Mouse (Mus musculus): Measurements from ENCODE around the gene Suox. TPM values are rescaled to one million over a fixed set of nuclear protein-coding genes. Genes with fewer than 3 reads are reported as not detected.
A peak's percentile ranks its signal among the peaks of the same experiment; 100 is the strongest.
"Not testable (repeated sequence)": the region's sequence is repeated elsewhere in the genome, so short reads cannot be mapped to it uniquely, and the experiment has no call there.

The Suox gene
- total and polyA plus RNA-seq, 2 experiments from 2014 or later: 10.3 to 15.5 TPM

DNA sequence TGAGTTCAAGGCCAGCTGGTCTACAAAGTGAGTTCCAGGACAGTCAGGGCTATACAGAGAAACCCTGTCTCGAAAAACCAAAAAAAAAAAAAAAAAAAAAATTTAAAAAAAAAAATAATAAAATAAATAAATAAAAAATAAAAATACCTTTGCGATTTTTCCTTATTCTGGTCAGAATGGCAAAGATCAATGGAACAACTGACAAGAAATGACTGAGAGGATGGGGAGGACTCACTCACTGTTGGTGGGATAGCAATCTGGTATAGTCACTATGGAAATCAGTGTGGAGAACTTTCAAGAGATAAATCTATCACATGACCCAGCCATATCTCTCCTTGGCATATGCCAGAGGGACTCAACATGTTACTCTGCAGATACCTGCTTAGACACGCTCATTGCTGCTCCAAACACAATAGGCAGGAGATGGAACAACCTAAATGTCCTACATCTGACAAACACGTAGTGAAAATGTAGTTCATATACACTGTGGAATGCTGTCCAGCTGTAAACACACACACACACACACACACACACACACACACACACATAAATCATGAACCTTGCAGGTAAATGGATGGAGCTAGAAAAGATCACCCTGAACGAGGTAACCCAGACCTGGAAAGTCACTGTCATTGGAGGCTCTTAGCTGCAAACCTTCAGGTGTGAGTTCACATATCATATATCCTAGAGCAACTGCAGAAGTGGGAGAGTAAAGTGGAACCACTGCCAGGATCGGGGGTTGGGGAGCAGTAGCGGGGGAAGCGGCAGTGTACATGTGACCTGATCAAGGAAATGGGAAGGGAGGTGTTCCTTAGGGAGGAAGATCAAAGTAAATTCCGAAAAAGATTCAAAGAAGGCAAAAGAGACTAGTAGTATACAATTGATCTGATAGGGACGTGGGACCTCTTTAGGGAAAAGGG lies 46.2 kb downstream of the Suox start:
- no peak for TF ChIP-seq CTCF (IDR thresholded peaks at IDR 0.05; ENCODE audit: low read depth)
- no peak for DNase-seq (ENCODE audit: low spot score)
- Histone ChIP-seq H3K4me3 (ENCODE audit: low read length) (no peak overlapping the region), H3K9me3 (ENCODE audit: low read length) (no peaks in the 10 kb centered on the region), H3K36me3 (ENCODE audit: insufficient read depth, low read length) (peaks cover 6% of the 10 kb centered on the region), H3K27me3 (ENCODE audit: insufficient read depth, low read length) (no peaks in the 10 kb centered on the region), H3K4me1 (ENCODE audit: insufficient read depth, low read length) (no peaks in the 10 kb centered on the region), H3K4me2 (ENCODE audit: low read depth, low read length) (no peak overlapping the region), H3K9ac (replicated peaks; ENCODE audit: low read length) (no peak overlapping the region), H3K27ac (peak overlapping the region; percentile 83; the same call in 1 of the 2 replicates)
- 87% methylated on average over 10 of the region's 10 CpGs for WGBS
- ATAC-seq: no peak

DNA sequence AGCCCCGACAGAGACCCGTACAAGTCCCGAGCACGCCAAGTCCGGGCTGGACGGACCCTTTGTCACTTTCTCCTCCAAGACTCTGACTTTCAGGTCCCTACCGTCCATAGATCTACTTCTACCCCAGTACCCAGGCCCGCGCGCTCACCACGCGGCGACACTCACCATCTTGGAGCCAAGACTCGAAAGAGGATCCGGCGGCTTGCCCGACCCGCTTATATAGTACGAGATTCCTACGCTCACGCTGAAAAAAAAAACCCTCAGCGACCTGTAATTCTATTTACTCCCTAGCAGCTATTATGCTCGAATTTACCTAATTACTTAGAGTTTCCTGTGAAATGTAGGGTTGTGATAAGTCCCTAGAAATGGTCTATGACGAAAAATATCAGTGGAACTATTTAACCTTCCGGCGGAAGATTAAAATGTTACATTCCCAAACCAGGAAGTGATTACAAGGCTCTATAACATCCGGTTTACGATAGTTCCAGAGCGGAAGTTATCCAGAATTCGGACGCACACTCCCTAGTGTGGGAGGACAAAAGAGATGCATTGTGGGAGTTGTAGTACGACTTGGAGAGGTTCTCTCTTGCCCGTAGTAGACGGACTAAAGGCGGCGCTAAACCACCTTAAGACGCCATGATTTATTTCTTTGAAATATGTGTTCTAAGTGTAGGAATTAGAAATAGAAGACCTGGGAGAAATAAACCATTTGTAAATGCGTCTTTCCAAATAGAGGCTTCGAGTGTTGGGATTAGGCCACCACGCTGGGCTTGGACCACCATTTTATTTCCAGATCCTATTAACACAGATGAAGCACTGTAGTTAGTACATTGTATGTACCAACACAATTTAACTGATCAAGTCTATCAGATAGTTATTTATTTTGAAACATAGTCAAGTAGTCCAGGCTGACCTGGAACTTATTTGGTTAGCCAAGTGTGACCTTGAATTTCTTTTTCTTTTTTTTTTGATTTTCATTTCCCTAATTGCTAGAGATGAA lies 47.3 kb downstream of the Suox start, which contains the start of gene Rps26:
TSS of gene Rps26 (minus strand) at position 437 of the 1,000 bp plus-strand sequence.
- H3K36me3 ChIP-seq (ENCODE audit: insufficient read depth, low read length): peaks cover 6% of the 10 kb centered on the region
- H3K4me1 ChIP-seq (ENCODE audit: insufficient read depth, low read length): no peaks in the 10 kb centered on the region
- DNase-seq (ENCODE audit: low spot score): peak; percentile 99
- peak; percentile 62 for TF ChIP-seq CTCF (IDR thresholded peaks at IDR 0.05; ENCODE audit: low read depth)
- H3K4me3 ChIP-seq (ENCODE audit: low read length): peak within 1 kb of the TSS; percentile 55
- 1% methylated on average over 40 of the region's 40 CpGs for WGBS
- peak within 1 kb of the TSS; percentile 76 for H3K9ac ChIP-seq (replicated peaks; ENCODE audit: low read length)
- H3K27ac ChIP-seq: peak within 1 kb of the TSS; percentile 83
- peak within 1 kb of the TSS; percentile 86 for H3K4me2 ChIP-seq (ENCODE audit: low read depth, low read length)
- H3K27me3 ChIP-seq (ENCODE audit: insufficient read depth, low read length): no peaks in the 10 kb centered on the region
- H3K9me3 ChIP-seq (ENCODE audit: low read length): no peaks in the 10 kb centered on the region
- ATAC-seq: peak; percentile 98

DNA sequence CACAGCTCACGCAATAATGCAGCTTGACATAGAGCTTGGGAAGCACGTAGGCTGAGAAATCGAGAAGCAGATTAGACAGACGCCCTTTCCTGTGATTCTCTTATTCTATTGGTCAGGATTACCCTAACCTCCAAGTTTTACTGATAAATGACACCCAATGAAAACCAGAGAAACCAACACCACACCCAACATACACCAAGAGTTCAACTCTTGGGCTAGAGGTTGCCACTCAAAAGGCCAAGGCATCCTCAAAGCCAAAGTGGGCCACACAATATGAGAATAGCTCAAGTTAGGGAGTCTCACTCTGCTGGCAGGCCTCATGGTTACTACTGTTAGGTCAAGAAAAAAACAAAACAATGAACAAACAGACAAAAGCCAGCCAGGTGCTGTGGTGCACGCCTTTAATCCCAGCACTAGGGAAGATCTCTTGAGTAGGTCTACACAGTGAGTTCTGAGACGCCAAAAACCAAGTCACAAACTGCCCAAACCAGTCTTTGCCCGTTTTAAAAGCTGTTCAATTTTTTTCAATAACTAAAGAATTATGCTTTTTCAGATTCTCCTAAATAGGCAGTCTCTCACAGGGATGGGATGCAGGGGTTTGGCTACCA lies 48.5 kb downstream of the Suox start:
- no peak for TF ChIP-seq CTCF (IDR thresholded peaks at IDR 0.05; ENCODE audit: low read depth)
- H3K27ac ChIP-seq: peak overlapping the region; percentile 83; the same call in 1 of the 2 replicates
- H3K4me3 ChIP-seq (ENCODE audit: low read length): peak overlapping the region; percentile 55
- H3K4me2 ChIP-seq (ENCODE audit: low read depth, low read length): peak overlapping the region; percentile 86
- ATAC-seq (no peak), DNase-seq (ENCODE audit: low spot score) (no peak)
- 47% methylated on average over 7 of the region's 7 CpGs for WGBS
- peak overlapping the region; percentile 76 for H3K9ac ChIP-seq (replicated peaks; ENCODE audit: low read length)
- no peaks in the 10 kb centered on the region for H3K4me1 ChIP-seq (ENCODE audit: insufficient read depth, low read length)
- H3K36me3 ChIP-seq (ENCODE audit: insufficient read depth, low read length): peaks cover 6% of the 10 kb centered on the region
- no peaks in the 10 kb centered on the region for H3K27me3 ChIP-seq (ENCODE audit: insufficient read depth, low read length)
- no peaks in the 10 kb centered on the region for H3K9me3 ChIP-seq (ENCODE audit: low read length)

DNA sequence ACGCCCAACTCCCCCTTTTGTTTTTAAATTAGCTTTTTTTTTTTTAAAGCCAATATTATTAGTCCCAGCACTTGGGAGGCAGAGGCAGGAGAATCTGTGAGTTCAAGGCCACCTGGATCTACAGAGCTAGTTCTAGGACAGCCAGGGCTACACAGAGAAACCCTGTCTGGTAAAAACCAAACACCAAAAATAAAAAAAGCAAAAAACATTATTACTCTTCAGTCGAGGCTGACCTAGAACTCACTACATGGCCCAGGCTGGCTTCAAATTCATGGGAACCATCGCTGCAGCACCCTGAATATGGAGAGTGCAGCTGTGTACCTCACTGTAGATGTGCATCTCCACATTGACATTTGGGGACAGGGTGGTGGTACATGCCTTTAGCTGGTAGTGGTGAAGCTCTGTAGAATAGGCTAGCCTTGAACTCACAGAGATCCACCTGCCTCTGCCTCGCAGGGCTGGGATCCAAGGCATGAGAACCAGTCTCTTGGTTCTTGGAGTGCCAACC lies 50.7 kb downstream of the Suox start:
- not testable (repeated sequence) for ATAC-seq; H3K4me1 ChIP-seq (ENCODE audit: insufficient read depth, low read length); H3K27ac ChIP-seq; H3K4me3 ChIP-seq (ENCODE audit: low read length); H3K9ac ChIP-seq (replicated peaks; ENCODE audit: low read length); DNase-seq (ENCODE audit: low spot score); H3K27me3 ChIP-seq (ENCODE audit: insufficient read depth, low read length); H3K36me3 ChIP-seq (ENCODE audit: insufficient read depth, low read length); H3K9me3 ChIP-seq (ENCODE audit: low read length); H3K4me2 ChIP-seq (ENCODE audit: low read depth, low read length)
- WGBS: 86% methylated on average over 4 of the region's 4 CpGs

DNA sequence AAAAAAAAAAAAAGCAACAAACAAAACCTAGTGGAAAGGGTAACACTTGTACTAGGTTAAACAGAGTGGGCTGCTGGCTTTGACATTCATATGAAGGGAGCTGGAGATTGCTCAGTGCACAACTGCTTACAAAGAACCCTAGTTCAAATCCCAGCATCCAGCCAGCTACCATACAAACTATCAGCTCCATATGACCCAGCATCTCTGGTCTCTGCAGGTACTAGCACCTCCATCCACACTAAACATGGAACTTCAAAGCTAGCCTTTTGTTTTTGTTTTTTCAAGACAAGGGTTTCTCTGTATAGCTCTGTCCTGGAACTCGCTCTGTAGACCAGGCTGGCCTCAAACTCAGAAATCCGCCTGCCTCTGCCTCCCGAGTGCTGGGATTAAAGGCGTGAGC lies 51.2 kb downstream of the Suox start:
- 89% methylated on average over 4 of the region's 4 CpGs for WGBS
- TF ChIP-seq CTCF (IDR thresholded peaks at IDR 0.05; ENCODE audit: low read depth): no peak

DNA sequence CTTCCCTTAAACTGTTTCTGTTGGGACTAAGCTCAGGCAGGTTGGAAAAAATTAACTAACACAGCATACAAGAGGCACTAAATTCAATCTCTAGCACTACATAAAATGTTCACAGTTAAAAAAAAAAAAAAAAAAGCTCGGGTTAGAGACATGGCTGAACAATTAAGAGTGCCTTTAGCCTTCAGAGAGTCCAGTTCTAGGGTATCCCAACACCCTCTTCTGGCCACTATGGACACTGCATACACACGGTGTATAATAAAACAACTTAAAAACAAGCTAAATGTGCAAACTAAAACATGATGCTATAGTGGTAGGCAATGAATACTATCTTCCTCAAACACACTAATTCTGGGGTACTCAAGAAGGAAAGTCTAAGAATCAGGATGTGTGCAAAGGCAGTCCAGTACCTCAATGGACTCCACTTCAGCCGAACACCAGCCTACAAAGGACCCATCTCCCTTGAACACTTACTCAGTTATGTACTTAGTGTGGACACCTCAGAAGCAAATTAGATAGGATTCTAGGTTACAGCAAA lies 51.8 kb downstream of the Suox start:
- Histone ChIP-seq H3K27ac (no peak overlapping the region), H3K36me3 (ENCODE audit: insufficient read depth, low read length) (peaks cover 6% of the 10 kb centered on the region), H3K4me1 (ENCODE audit: insufficient read depth, low read length) (no peaks in the 10 kb centered on the region), H3K9me3 (ENCODE audit: low read length) (no peaks in the 10 kb centered on the region), H3K4me2 (ENCODE audit: low read depth, low read length) (no peak overlapping the region), H3K9ac (replicated peaks; ENCODE audit: low read length) (no peak overlapping the region), H3K4me3 (ENCODE audit: low read length) (no peak overlapping the region), H3K27me3 (ENCODE audit: insufficient read depth, low read length) (no peaks in the 10 kb centered on the region)
- WGBS: 82% methylated on average over 3 of the region's 3 CpGs
- DNase-seq (ENCODE audit: low spot score) (no peak), ATAC-seq (no peak)
- TF ChIP-seq CTCF (IDR thresholded peaks at IDR 0.05; ENCODE audit: low read depth): peak; percentile 24; the same call in 1 of the 2 replicates

More for the DNA sequence above, 51.2 kb downstream of the Suox start:
- no peak for DNase-seq (ENCODE audit: low spot score)
- Histone ChIP-seq H3K9ac (replicated peaks; ENCODE audit: low read length) (no peak overlapping the region), H3K27ac (no peak overlapping the region), H3K4me3 (ENCODE audit: low read length) (no peak overlapping the region), H3K4me1 (ENCODE audit: insufficient read depth, low read length) (no peaks in the 10 kb centered on the region), H3K36me3 (ENCODE audit: insufficient read depth, low read length) (peaks cover 6% of the 10 kb centered on the region), H3K4me2 (ENCODE audit: low read depth, low read length) (no peak overlapping the region), H3K9me3 (ENCODE audit: low read length) (no peaks in the 10 kb centered on the region), H3K27me3 (ENCODE audit: insufficient read depth, low read length) (no peaks in the 10 kb centered on the region)
- no peak for ATAC-seq
